Mouse (Mus musculus): ENCODE measurements at regions not wholly inside any gene's neighbourhood (a gene's known extent, or its start where the extent isn't known, plus 50 kb on each side); places are given as distances from the start of the nearest gene placed in this dataset.

- DNase-seq: peak; percentile 34 to 45
Measured at GRCm38 (mm10) chr17:53778411-53778810, 67.7 kb downstream of the Sult1c2 start.

GRCm38 (mm10) chr17:53760911-53761310, 71.8 kb upstream of the Sgo1 start:
- no peak for DNase-seq

GRCm38 (mm10) chr17:53745950-53746469, 56.9 kb upstream of the Sgo1 start:
- peak; percentile 85 to 86 for DNase-seq

Measured in cerebellum, adult 18-20 months (tissue).